Comparison of ENCODE assay signal across 21 mouse cellular contexts in the genomic region with DNA sequence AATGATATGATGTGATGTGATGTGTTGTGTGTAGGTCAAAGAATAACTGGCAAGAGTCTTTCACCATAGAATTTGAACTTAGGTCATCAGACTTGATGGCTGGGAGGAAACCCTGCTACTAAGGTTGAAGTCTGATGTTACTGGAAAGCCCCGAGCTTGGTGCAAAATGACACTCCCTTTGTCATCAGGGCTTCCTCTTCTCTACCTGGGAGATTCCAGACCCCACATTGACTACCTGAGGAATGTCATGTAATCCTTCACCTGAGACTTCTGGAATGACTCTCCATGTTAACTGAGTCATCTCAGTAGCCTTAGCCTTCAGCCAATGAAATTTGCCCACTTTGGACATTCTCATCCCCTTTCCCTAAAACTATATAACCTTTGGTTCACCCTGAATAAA. TPM values are rescaled to one million over a fixed set of nuclear protein-coding genes. Genes with fewer than 3 reads are reported as not detected.
"Had no signal": no experiment of that assay in that cellular context is flagged by ENCODE, and none has a peak within 500 bp of the region (broad histone marks: within the 10 kb centered on the region; RNA-seq: fewer than 3 reads in every experiment).

No protein-coding gene starts in this region.

- H3K9ac ChIP-seq: limb, embryonic 15.5 days; liver, embryonic 14.5 days; neural tube, embryonic 12.5 days had no signal

- ATAC-seq: lung, postnatal 0 days had no signal

- H3K36me3 ChIP-seq: limb, embryonic 15.5 days; midbrain, embryonic 10.5 days; neural tube, embryonic 12.5 days had no signal

- H3K27me3 ChIP-seq: limb, embryonic 15.5 days; neural tube, embryonic 12.5 days had no signal

- H3K4me3 ChIP-seq: left cerebral cortex, adult 2 months; limb, embryonic 15.5 days; midbrain, embryonic 10.5 days; myocyte; neural tube, embryonic 12.5 days had no signal

- H3K4me1 ChIP-seq: limb, embryonic 15.5 days; midbrain, embryonic 10.5 days; neural tube, embryonic 12.5 days had no signal

- H3K27ac ChIP-seq: left cerebral cortex, adult 2 months; liver, embryonic 14.5 days; midbrain, embryonic 10.5 days; neural tube, embryonic 12.5 days had no signal

- DNase-seq: kidney, adult 8-10 months; kidney, postnatal 25 days; lung, adult 2 months; lung, postnatal 36 days; midbrain, embryonic 14.5 days; retina, postnatal 1 day; thymus, adult 18-20 months; thymus, postnatal 14 days had no signal

- H3K9me3 ChIP-seq: limb, embryonic 15.5 days; midbrain, embryonic 10.5 days; neural tube, embryonic 12.5 days had no signal

- H3K4me2 ChIP-seq: limb, embryonic 15.5 days; neural tube, embryonic 12.5 days had no signal

RNA-seq across cellular contexts. Expression of gene Ccr1, which starts 28.3 kb away (rescaled TPM):
- polyA plus RNA-seq: myocyte had no signal

RNA-seq across cellular contexts. Expression of gene Ccr1l1, which starts 38.0 kb away (rescaled TPM):
- total RNA-seq: layer of hippocampus, postnatal 25 days; left cerebral cortex, adult 2 months; left cerebral cortex, postnatal 25 days had no signal
- polyA plus RNA-seq: kidney, embryonic 16.5 days; limb, embryonic 11.5 days; limb, embryonic 15.5 days; lung, adult 2 months; lung, postnatal 0 days; midbrain, embryonic 10.5 days; midbrain, embryonic 14.5 days; myocyte; neural tube, embryonic 12.5 days; small intestine, adult 2 months; stomach, embryonic 14.5 days had no signal
